Mouse (Mus musculus): ENCODE data around the gene Klc1.

Gene Klc1

GRCm38 (mm10) chr12:111769816-111770577 is 11.3 kb downstream of the Klc1 start:
- no peak for DNase-seq (ENCODE audit: inconsistent age in 2 of 2, low spot score in 1 of 2)

- no peak for DNase-seq (ENCODE audit: inconsistent age in 2 of 2, low spot score in 1 of 2)
These were observed 12.0 kb downstream of the Klc1 start for GRCm38 (mm10) chr12:111770651-111771050.

- no peak for DNase-seq (ENCODE audit: inconsistent age in 2 of 2, low spot score in 1 of 2)
These were observed 15.5 kb downstream of the Klc1 start for GRCm38 (mm10) chr12:111774156-111774555.

GRCm38 (mm10) chr12:111774845-111775244 is 16.2 kb downstream of the Klc1 start:
- no peak for DNase-seq (ENCODE audit: inconsistent age in 2 of 2, low spot score in 1 of 2)

- DNase-seq (ENCODE audit: inconsistent age in 2 of 2, low spot score in 1 of 2): no peak
These were observed 19.3 kb downstream of the Klc1 start for GRCm38 (mm10) chr12:111777919-111778318.

GRCm38 (mm10) chr12:111779544-111779943 is 20.9 kb downstream of the Klc1 start:
- DNase-seq (ENCODE audit: inconsistent age in 2 of 2, low spot score in 1 of 2): no peak

GRCm38 (mm10) chr12:111785174-111785573 is 26.5 kb downstream of the Klc1 start:
- no peak for DNase-seq (ENCODE audit: inconsistent age in 2 of 2, low spot score in 1 of 2)

GRCm38 (mm10) chr12:111787015-111787414 is 28.4 kb downstream of the Klc1 start:
- DNase-seq (ENCODE audit: inconsistent age in 2 of 2, low spot score in 1 of 2): no peak

GRCm38 (mm10) chr12:111790090-111790489 is 31.4 kb downstream of the Klc1 start:
- DNase-seq (ENCODE audit: inconsistent age in 2 of 2, low spot score in 1 of 2): no peak

- DNase-seq (ENCODE audit: inconsistent age in 2 of 2, low spot score in 1 of 2): no peak
These were observed 32.0 kb downstream of the Klc1 start for GRCm38 (mm10) chr12:111790631-111791030.

GRCm38 (mm10) chr12:111791474-111792104 is 32.9 kb downstream of the Klc1 start:
- no peak for DNase-seq (ENCODE audit: inconsistent age in 2 of 2, low spot score in 1 of 2)

GRCm38 (mm10) chr12:111794102-111794501 is 35.5 kb downstream of the Klc1 start:
- DNase-seq (ENCODE audit: inconsistent age in 2 of 2, low spot score in 1 of 2): peak; percentile 63 to 81

- DNase-seq (ENCODE audit: inconsistent age in 2 of 2, low spot score in 1 of 2): no peak
These were observed 36.0 kb downstream of the Klc1 start for GRCm38 (mm10) chr12:111794526-111795179.

- DNase-seq (ENCODE audit: inconsistent age in 2 of 2, low spot score in 1 of 2): peak in 1 of 2 experiments; percentile 41
These were observed 36.7 kb downstream of the Klc1 start for GRCm38 (mm10) chr12:111795180-111795895.

- DNase-seq (ENCODE audit: inconsistent age in 2 of 2, low spot score in 1 of 2): no peak
These were observed 38.6 kb downstream of the Klc1 start for GRCm38 (mm10) chr12:111797251-111797650.

- no peak for DNase-seq (ENCODE audit: inconsistent age in 2 of 2, low spot score in 1 of 2)
These were observed 39.8 kb downstream of the Klc1 start for GRCm38 (mm10) chr12:111798493-111798892.

GRCm38 (mm10) chr12:111800459-111801183 is 42.0 kb downstream of the Klc1 start:
- peak in 1 of 2 experiments; percentile 55 for DNase-seq (ENCODE audit: inconsistent age in 2 of 2, low spot score in 1 of 2)

GRCm38 (mm10) chr12:111803538-111803937 is 44.9 kb downstream of the Klc1 start:
- no peak for DNase-seq (ENCODE audit: inconsistent age in 2 of 2, low spot score in 1 of 2)

- no peak for DNase-seq (ENCODE audit: inconsistent age in 2 of 2, low spot score in 1 of 2)
These were observed 50.1 kb downstream of the Klc1 start for GRCm38 (mm10) chr12:111808775-111809174.

- DNase-seq (ENCODE audit: inconsistent age in 2 of 2, low spot score in 1 of 2): peak; percentile 79 to 95
These were observed 51.1 kb downstream of the Klc1 start for GRCm38 (mm10) chr12:111809762-111810161.

- no peak for DNase-seq (ENCODE audit: inconsistent age in 2 of 2, low spot score in 1 of 2)
These were observed 53.4 kb downstream of the Klc1 start for GRCm38 (mm10) chr12:111812075-111812474.

Measured in adrenal gland, adult (tissue).